Mouse (Mus musculus) neural tube, embryonic 13.5 days (tissue): ENCODE measurements at regions not wholly inside any gene's neighbourhood (a gene's known extent, or its start where the extent isn't known, plus 50 kb on each side); places are given as distances from the start of the nearest gene placed in this dataset.
A peak's percentile ranks its signal among the peaks of the same experiment; 100 is the strongest.

ENCODE experiments used
- ATAC-seq: fragments of 200-750 bp; cut with Nextera tagmentation; 2 replicates; pipeline ENCODE4 v1.8.0; 2017; ENCODE audit warnings: low read depth, mild to moderate bottlenecking, moderate TSS enrichment, moderate library complexity
- H3K27ac ChIP-seq: fragments of 300-500 bp; sonication (generic); replicated peaks from 2 replicates; pipeline ENCODE4 v1.5.1; 2015; ENCODE audit warnings: moderate library complexity, mild to moderate bottlenecking, inconsistent platforms
- H3K27me3 ChIP-seq: fragments of 300-500 bp; sonication (generic); 2 replicates; pipeline ENCODE4 v1.6.1; 2015; ENCODE audit warnings: mild to moderate bottlenecking, inconsistent platforms
- H3K36me3 ChIP-seq: fragments of 300-500 bp; sonication (generic); 2 replicates; pipeline ENCODE4 v1.6.1; 2015; ENCODE audit warnings: mild to moderate bottlenecking, inconsistent platforms
- H3K4me1 ChIP-seq: fragments of 300-500 bp; sonication (generic); replicated peaks from 2 replicates; pipeline ENCODE4 v1.6.1; 2015; ENCODE audit warnings: inconsistent platforms
- H3K4me2 ChIP-seq: fragments of 300-500 bp; sonication (generic); 2 replicates; pipeline ENCODE4 v1.6.1; 2015; ENCODE audit warnings: inconsistent platforms, mild to moderate bottlenecking, moderate library complexity
- H3K4me3 ChIP-seq: fragments of 300-500 bp; sonication (generic); 2 replicates; pipeline ENCODE4 v1.5.1; 2015; ENCODE audit warnings: mild to moderate bottlenecking, inconsistent platforms
- H3K9ac ChIP-seq: fragments of 300-500 bp; sonication (generic); 2 replicates; pipeline ENCODE4 v1.6.1; 2015; ENCODE audit warnings: moderate library complexity, mild to moderate bottlenecking, inconsistent platforms
- H3K9me3 ChIP-seq: fragments of 300-500 bp; sonication (generic); 2 replicates; pipeline ENCODE4 v1.6.1; 2016; ENCODE audit warnings: inconsistent platforms
- WGBS: fragments of 180-500 bp; shearing (Covaris S2); methylation state at CpG from one replicate; pipeline ENCODE4 v1.1.7; 2015; 5-methylcytosine and 5-hydroxymethylcytosine counted together

- Histone ChIP-seq H3K9ac (no peak overlapping the region), H3K36me3 (no peaks in the 10 kb centered on the region), H3K4me3 (no peak overlapping the region), H3K4me2 (no peak overlapping the region), H3K27ac (no peak overlapping the region), H3K27me3 (peaks cover 10% of the 10 kb centered on the region; the same call in 1 of the 2 replicates), H3K9me3 (no peaks in the 10 kb centered on the region), H3K4me1 (no peaks in the 10 kb centered on the region)
- 92% methylated on average over 5 of the region's 5 CpGs for WGBS
- no peak for ATAC-seq
Measured at GRCm38 (mm10) chrX:142516406-142517131, 126.2 kb upstream of the Acsl4 start.

DNA sequence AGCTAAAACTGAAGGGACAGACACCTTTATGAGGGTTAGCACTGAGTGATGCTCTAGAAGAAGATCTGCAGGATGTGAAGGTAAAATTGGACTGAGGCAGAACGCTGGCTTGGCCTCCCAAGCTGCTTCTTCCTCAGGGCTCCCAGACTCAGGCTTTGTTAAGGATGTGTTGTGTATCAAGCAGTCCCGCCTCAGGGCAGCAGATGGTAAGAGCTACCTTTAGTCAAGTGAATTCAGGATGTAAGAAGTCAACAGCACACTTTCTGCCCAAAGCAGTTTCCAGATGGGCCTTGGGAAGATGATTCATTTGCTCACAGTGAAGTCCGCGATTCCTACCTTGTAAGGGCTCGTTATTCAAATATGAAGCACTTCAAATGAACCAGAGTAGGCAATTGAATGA, 126.9 kb upstream of the Acsl4 start:
- no peak overlapping the region for H3K9ac ChIP-seq
- H3K36me3 ChIP-seq = no peaks in the 10 kb centered on the region
- H3K27me3 ChIP-seq = peaks cover 10% of the 10 kb centered on the region; the same call in 1 of the 2 replicates
- WGBS = 80% methylated on average over 5 of the region's 5 CpGs
- no peak overlapping the region for H3K4me3 ChIP-seq
- H3K27ac ChIP-seq = no peak overlapping the region
- H3K9me3 ChIP-seq = no peaks in the 10 kb centered on the region
- H3K4me2 ChIP-seq = no peak overlapping the region
- H3K4me1 ChIP-seq = no peaks in the 10 kb centered on the region
- no peak for ATAC-seq

DNA sequence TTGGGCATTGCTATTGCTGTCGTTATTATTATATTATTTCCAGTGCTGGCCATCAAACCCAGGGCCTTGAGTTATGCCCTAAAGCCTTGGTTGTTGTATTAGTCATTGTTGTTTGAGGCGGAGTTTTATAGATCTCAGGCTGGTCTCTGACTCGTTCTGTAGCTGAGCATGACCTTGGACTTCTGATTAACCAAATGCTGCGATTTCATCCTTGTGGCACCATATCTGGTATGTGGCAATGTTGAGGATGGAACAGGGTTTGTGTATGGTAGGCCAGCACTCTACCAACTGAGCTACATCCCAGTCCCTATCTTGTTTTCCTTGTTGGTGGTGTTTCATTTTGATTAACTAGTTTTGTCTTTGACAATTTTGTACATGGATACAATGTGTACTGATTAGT, 130.7 kb upstream of the Acsl4 start:
- ATAC-seq = no peak
- no peaks in the 10 kb centered on the region for H3K9me3 ChIP-seq
- WGBS = 90% methylated on average over 4 of the region's 4 CpGs
- no peak overlapping the region for H3K9ac ChIP-seq
- no peak overlapping the region for H3K4me3 ChIP-seq
- peaks cover 5% of the 10 kb centered on the region; the same call in 1 of the 2 replicates for H3K27me3 ChIP-seq
- H3K4me1 ChIP-seq = no peaks in the 10 kb centered on the region
- H3K36me3 ChIP-seq = no peaks in the 10 kb centered on the region
- no peak overlapping the region for H3K4me2 ChIP-seq
- H3K27ac ChIP-seq = no peak overlapping the region

DNA sequence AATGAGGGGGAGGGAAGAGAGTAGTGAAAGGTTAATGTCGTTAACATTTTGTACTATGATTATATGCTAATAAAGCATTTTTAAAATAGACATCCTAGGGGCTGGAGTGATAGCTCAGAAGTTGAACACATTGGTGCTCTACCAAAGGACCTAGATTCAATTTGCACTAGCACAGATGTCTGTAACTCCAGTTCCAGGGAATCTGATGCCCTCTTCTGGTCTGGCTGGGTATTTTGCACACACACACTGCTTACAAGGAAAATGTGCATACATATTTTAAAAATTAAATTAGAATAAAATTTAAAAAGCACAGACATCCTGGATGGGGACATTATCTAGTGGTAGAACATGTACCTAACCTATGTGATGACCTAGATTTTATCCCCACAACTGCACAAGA, 136.6 kb upstream of the Acsl4 start:
- Histone ChIP-seq H3K9me3 (no peaks in the 10 kb centered on the region), H3K4me2 (no peak overlapping the region), H3K4me3 (no peak overlapping the region), H3K27ac (no peak overlapping the region), H3K9ac (no peak overlapping the region), H3K36me3 (no peaks in the 10 kb centered on the region), H3K4me1 (no peaks in the 10 kb centered on the region), H3K27me3 (no peaks in the 10 kb centered on the region)
- 29% methylated on average over 1 of the region's 1 CpGs for WGBS
- no peak for ATAC-seq

DNA sequence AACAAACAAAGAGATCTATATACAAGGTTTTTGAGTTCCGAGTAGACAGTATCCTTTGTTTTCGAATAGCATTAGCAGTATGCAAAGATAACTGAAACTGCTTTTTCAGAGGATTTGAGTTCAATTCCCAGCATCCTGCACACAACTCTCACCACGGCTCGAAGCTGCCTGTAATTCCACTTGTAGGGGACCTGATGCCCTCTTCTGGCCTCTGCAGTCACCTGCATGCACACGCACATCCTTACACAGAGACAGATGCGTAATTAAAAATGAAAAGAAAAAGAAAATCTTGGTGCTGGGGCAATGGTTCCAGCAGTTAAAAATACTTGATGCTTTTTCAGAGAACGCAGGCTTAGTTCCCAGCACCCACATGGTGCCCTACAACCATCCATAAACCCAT, 139.6 kb upstream of the Acsl4 start:
- 55% methylated on average over 7 of the region's 7 CpGs for WGBS
- Histone ChIP-seq H3K4me3 (no peak overlapping the region), H3K9ac (no peak overlapping the region), H3K4me2 (no peak overlapping the region), H3K9me3 (no peaks in the 10 kb centered on the region), H3K27ac (no peak overlapping the region), H3K27me3 (peaks cover 2% of the 10 kb centered on the region), H3K4me1 (no peaks in the 10 kb centered on the region), H3K36me3 (no peaks in the 10 kb centered on the region)
- no peak for ATAC-seq

DNA sequence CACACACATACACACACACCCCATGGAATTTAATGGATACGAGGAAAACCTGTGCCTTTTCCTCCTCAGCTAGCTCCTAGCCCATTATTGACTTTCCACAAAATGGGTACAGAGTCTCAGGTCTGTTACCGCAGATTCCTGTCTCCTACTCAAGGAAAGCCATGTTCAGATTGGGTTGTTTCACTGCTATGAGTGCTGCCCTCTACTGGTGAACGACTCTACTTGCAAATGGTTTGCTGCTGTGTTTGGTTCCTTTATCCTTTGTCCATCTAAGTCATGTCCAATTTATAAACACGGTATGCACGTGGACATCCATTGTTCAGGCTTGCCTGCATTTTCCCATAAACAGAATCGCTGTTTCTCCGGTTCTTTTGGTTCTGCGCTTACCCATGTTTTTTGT, 144.4 kb upstream of the Acsl4 start:
- Histone ChIP-seq H3K27me3 (peaks cover 7% of the 10 kb centered on the region), H3K36me3 (no peaks in the 10 kb centered on the region), H3K4me3 (no peak overlapping the region), H3K9ac (no peak overlapping the region), H3K4me1 (no peaks in the 10 kb centered on the region), H3K4me2 (no peak overlapping the region), H3K9me3 (no peaks in the 10 kb centered on the region), H3K27ac (no peak overlapping the region)
- WGBS = 35% methylated on average over 8 of the region's 8 CpGs
- ATAC-seq = no peak

DNA sequence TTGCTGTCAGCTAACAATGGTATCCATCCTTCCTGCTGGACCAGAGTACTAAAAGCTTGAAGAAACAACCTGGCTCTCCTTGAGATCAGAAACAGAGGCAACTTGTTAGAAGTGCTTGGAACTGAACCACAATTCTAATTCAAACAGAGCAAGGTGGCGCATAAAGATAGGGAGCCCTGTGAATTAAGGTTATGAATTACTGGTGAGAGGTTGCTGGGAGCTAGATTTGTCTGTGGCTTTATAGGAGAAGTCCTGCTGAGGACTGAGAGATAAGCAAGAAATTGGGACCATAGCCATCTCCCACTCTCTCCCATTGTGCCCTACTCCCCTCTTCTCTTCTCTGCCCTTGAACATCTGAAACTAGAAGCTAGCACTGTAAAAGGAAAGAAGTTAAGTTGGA, 145.2 kb upstream of the Acsl4 start:
- no peak overlapping the region for H3K9ac ChIP-seq
- peaks cover 7% of the 10 kb centered on the region for H3K27me3 ChIP-seq
- no peaks in the 10 kb centered on the region for H3K9me3 ChIP-seq
- H3K4me2 ChIP-seq = no peak overlapping the region
- ATAC-seq = no peak
- 100% methylated on average over 1 of the region's 1 CpGs for WGBS
- no peaks in the 10 kb centered on the region for H3K4me1 ChIP-seq
- no peak overlapping the region for H3K4me3 ChIP-seq
- no peak overlapping the region for H3K27ac ChIP-seq
- H3K36me3 ChIP-seq = no peaks in the 10 kb centered on the region

DNA sequence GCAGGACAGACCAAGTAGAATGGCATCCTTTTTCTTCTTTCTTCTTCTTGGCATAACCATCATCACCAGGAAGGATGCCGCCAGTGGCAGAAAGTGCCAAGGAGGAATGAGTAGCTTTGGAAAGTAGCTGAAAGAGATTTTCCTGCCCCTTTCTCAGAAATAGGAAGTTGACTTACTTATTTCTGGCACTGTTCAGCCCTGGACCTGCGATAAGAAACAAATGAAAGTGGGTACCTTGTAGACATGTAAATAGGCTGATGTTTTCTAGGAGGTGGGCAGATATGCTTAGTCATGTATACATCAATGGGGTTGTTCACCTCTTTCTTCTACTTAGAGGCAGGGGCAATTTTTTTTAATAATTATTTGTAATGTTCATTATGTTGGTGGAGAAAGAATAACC, 145.3 kb upstream of the Tmem164 start:
- Histone ChIP-seq H3K4me2 (no peak overlapping the region), H3K9me3 (no peaks in the 10 kb centered on the region), H3K27ac (no peak overlapping the region), H3K4me1 (no peaks in the 10 kb centered on the region), H3K27me3 (peaks cover 10% of the 10 kb centered on the region), H3K4me3 (no peak overlapping the region), H3K9ac (no peak overlapping the region), H3K36me3 (no peaks in the 10 kb centered on the region)
- 93% methylated on average over 2 of the region's 2 CpGs for whole genome bisulfite sequencing
- no peak for ATAC-seq

- H3K4me3 ChIP-seq = no peak overlapping the region
- no peaks in the 10 kb centered on the region for H3K36me3 ChIP-seq
- no peak overlapping the region for H3K4me2 ChIP-seq
- H3K27me3 ChIP-seq = peaks cover 11% of the 10 kb centered on the region
- no peak for ATAC-seq
- no peak overlapping the region for H3K9ac ChIP-seq
- no peaks in the 10 kb centered on the region for H3K4me1 ChIP-seq
- WGBS = 84% methylated on average over 5 of the region's 5 CpGs
- no peaks in the 10 kb centered on the region for H3K9me3 ChIP-seq
- no peak overlapping the region for H3K27ac ChIP-seq
Measured at GRCm38 (mm10) chrX:142537259-142537963, 143.8 kb upstream of the Tmem164 start.

- peak; percentile 61; the same call in 1 of the 2 replicates for ATAC-seq
- no peaks in the 10 kb centered on the region for H3K4me1 ChIP-seq
- 0 out of 2 replicates have a peak overlapping the region, but pooled peaks have one; percentile 28 for H3K4me2 ChIP-seq
- 12% methylated on average over 7 of the region's 7 CpGs for WGBS
- H3K27me3 ChIP-seq = peaks cover 25% of the 10 kb centered on the region
- H3K4me3 ChIP-seq = no peak overlapping the region
- H3K9ac ChIP-seq = no peak overlapping the region
- no peak overlapping the region for H3K27ac ChIP-seq
- no peaks in the 10 kb centered on the region for H3K36me3 ChIP-seq
- no peaks in the 10 kb centered on the region for H3K9me3 ChIP-seq
Measured at GRCm38 (mm10) chrX:142540264-142540663, 140.9 kb upstream of the Tmem164 start.

DNA sequence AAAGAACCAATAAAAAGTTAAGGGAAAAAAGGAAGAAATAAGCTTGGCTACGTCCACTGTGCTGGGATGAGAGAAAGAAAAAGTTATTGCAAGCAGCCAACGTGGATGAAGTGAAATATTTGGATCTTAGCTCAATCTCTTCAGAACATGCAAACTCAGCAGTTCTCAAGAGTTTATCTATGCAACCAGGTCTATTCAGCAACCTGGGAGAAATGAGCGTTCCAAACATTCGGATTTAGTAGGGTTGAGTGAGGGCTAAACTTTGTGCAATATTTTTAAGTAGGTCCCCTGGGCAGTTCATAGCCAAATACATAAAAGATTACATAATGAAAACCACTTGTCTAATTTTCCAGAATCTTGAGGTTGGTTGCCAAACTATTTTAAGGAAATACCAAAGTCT, 129.0 kb upstream of the Tmem164 start:
- no peaks in the 10 kb centered on the region for H3K4me1 ChIP-seq
- no peak overlapping the region for H3K4me2 ChIP-seq
- no peak overlapping the region for H3K27ac ChIP-seq
- H3K4me3 ChIP-seq = no peak overlapping the region
- H3K27me3 ChIP-seq = peaks cover 10% of the 10 kb centered on the region
- no peaks in the 10 kb centered on the region for H3K36me3 ChIP-seq
- no peak for ATAC-seq
- no peak overlapping the region for H3K9ac ChIP-seq
- WGBS = 78% methylated on average over 4 of the region's 4 CpGs
- no peaks in the 10 kb centered on the region for H3K9me3 ChIP-seq

DNA sequence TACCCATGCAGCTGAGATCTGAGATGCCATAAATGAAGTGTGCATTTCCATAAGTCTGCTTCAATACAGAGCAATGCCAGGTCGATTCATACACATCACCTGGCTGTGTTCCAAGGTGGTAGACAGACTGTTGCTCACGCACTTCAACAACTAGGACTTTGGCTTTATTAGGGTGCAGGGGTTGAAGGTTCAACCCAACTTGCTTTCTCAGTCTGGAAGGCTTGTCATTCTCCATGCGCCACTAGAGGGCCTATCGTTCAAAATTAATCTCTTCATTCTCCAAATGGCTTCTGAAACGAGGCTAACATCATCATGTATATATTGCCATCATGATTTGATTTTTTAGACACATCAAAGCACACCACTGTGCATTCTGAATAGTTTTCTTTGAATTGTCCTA, 127.0 kb upstream of the Tmem164 start:
- H3K27me3 ChIP-seq = peaks cover 4% of the 10 kb centered on the region; the same call in 1 of the 2 replicates
- no peak for ATAC-seq
- no peaks in the 10 kb centered on the region for H3K9me3 ChIP-seq
- no peaks in the 10 kb centered on the region for H3K36me3 ChIP-seq
- no peak overlapping the region for H3K4me3 ChIP-seq
- no peak overlapping the region for H3K4me2 ChIP-seq
- 25% methylated on average over 5 of the region's 5 CpGs for WGBS
- no peak overlapping the region for H3K9ac ChIP-seq
- H3K4me1 ChIP-seq = no peaks in the 10 kb centered on the region
- no peak overlapping the region for H3K27ac ChIP-seq
